Mouse (Mus musculus) erythroblast, adult 5-6 weeks (primary cell): ENCODE data around the gene Chdh. TPM values are rescaled to one million over a fixed set of nuclear protein-coding genes. Genes with fewer than 3 reads are reported as not detected.

Experiments
- ATAC-seq: replicated peaks from 2 replicates; pipeline ENCODE4 v1.8.0; 2016; ENCODE audit warnings: moderate number of reproducible peaks, mild to moderate bottlenecking, moderate TSS enrichment, inconsistent platforms; ENCODE audit not compliant: poor library complexity, low FRiP score, severe bottlenecking
- total RNA-seq, 2 experiments: library from RNA; stranded (forward) in 1 of 2; stranded (reverse) in 1 of 2; fragments of 150-400 nt in 1 of 2; fragments of 200-764, 138-1000 nt in 1 of 2; gene quantifications; 2 replicates each; pipeline versions ENCODE4 v1.2.3 to v1.2.4; 2015 to 2017; ENCODE audit warnings: low replicate concordance in 2 of 2

Gene Chdh
- total RNA-seq, 2 experiments from 2014 or later = 4.5 to 6.7 TPM

GRCm38 (mm10) chr14:30009864-30010560 is 1.2 kb downstream of the Chdh start:
- ATAC-seq = no peak

GRCm38 (mm10) chr14:30011886-30012560 is 3.2 kb downstream of the Chdh start:
- no peak for ATAC-seq

GRCm38 (mm10) chr14:30014487-30014886 is 5.7 kb downstream of the Chdh start:
- ATAC-seq = no peak

GRCm38 (mm10) chr14:30015008-30015407 is 6.2 kb downstream of the Chdh start:
- ATAC-seq = no peak

GRCm38 (mm10) chr14:30016666-30017065 is 7.8 kb downstream of the Chdh start:
- no peak for ATAC-seq

- ATAC-seq = no peak
Observed at GRCm38 (mm10) chr14:30017794-30018462, 9.1 kb downstream of the Chdh start.

- no peak for ATAC-seq
Observed at GRCm38 (mm10) chr14:30018463-30018801, 9.6 kb downstream of the Chdh start.

- ATAC-seq = no peak
Observed at GRCm38 (mm10) chr14:30018846-30019245, 10.0 kb downstream of the Chdh start.

GRCm38 (mm10) chr14:30019375-30019774 is 10.6 kb downstream of the Chdh start:
- ATAC-seq = no peak

- no peak for ATAC-seq
Observed at GRCm38 (mm10) chr14:30019792-30020575, 11.2 kb downstream of the Chdh start.

GRCm38 (mm10) chr14:30022471-30022870 is 13.6 kb downstream of the Chdh start:
- ATAC-seq = no peak

- ATAC-seq = no peak
Observed at GRCm38 (mm10) chr14:30024387-30024786, 15.6 kb downstream of the Chdh start.

- ATAC-seq = no peak
Observed at GRCm38 (mm10) chr14:30027378-30027777, 18.6 kb downstream of the Chdh start.

- no peak for ATAC-seq
Observed at GRCm38 (mm10) chr14:30033405-30033804, 24.6 kb downstream of the Chdh start.

- ATAC-seq = no peak
Observed at GRCm38 (mm10) chr14:30038431-30038830, 29.6 kb downstream of the Chdh start.

- no peak for ATAC-seq
Observed at GRCm38 (mm10) chr14:30039413-30039812, 30.6 kb downstream of the Chdh start.

- ATAC-seq = no peak
Observed at GRCm38 (mm10) chr14:30041836-30042235, 33.0 kb downstream of the Chdh start.

- no peak for ATAC-seq
Observed at GRCm38 (mm10) chr14:30043356-30043940, 34.6 kb downstream of the Chdh start.

- ATAC-seq = no peak
Observed at GRCm38 (mm10) chr14:30045239-30045638, 36.4 kb downstream of the Chdh start.

- ATAC-seq = no peak
Observed at GRCm38 (mm10) chr14:30045704-30046220, 36.9 kb downstream of the Chdh start.
